Mouse (Mus musculus) right cerebral cortex, postnatal 36 days (tissue): ENCODE results near the gene Acbd5.
"Not testable (repeated sequence)": the region's sequence is repeated elsewhere in the genome, so short reads cannot be mapped to it uniquely, and the experiment has no call there.

Experiments
- DNase-seq, 2 experiments: peaks; one replicate each; pipeline ENCODE4 v3.0.0; 2022; ENCODE audit warnings: low spot score in 2 of 2, mixed read lengths in 1 of 2

Acbd5 gene

GRCm38 (mm10) chr2:23067552-23068369, at the start of gene Acbd5:
TSS of gene Acbd5 (plus strand) at chr2:23068167.
- DNase-seq: peak; percentile 95 to 97

GRCm38 (mm10) chr2:23019170-23019569, 48.8 kb upstream of the Acbd5 start:
- no peak for DNase-seq

- no peak for DNase-seq
These were observed 46.6 kb upstream of the Acbd5 start for GRCm38 (mm10) chr2:23021320-23021719.

GRCm38 (mm10) chr2:23021721-23022120, 46.2 kb upstream of the Acbd5 start:
- no peak for DNase-seq

- no peak for DNase-seq
These were observed 44.9 kb upstream of the Acbd5 start for GRCm38 (mm10) chr2:23023023-23023422.

GRCm38 (mm10) chr2:23023714-23024282, 44.2 kb upstream of the Acbd5 start:
- DNase-seq: no peak

GRCm38 (mm10) chr2:23026379-23026778, 41.6 kb upstream of the Acbd5 start:
- DNase-seq: no peak

GRCm38 (mm10) chr2:23028826-23029225, 39.1 kb upstream of the Acbd5 start:
- DNase-seq: no peak

GRCm38 (mm10) chr2:23030631-23031030, 37.3 kb upstream of the Acbd5 start:
- DNase-seq: no peak

- DNase-seq: peak in 1 of 2 experiments; percentile 5
These were observed 33.1 kb upstream of the Acbd5 start for GRCm38 (mm10) chr2:23034692-23035435.

GRCm38 (mm10) chr2:23035467-23035866, 32.5 kb upstream of the Acbd5 start:
- no peak for DNase-seq

GRCm38 (mm10) chr2:23039082-23040000, 28.6 kb upstream of the Acbd5 start:
- peak; percentile 9 to 32 for DNase-seq

- peak; percentile 91 to 94 for DNase-seq
These were observed 27.8 kb upstream of the Acbd5 start, which contains the start of gene Abi1 for GRCm38 (mm10) chr2:23040001-23040646. TSS of gene Abi1 (minus strand) at chr2:23040241.

GRCm38 (mm10) chr2:23040690-23041089, 27.3 kb upstream of the Acbd5 start:
- not testable (repeated sequence) for DNase-seq

GRCm38 (mm10) chr2:23041457-23041856, 26.5 kb upstream of the Acbd5 start:
- no peak for DNase-seq

GRCm38 (mm10) chr2:23042189-23042588, 25.8 kb upstream of the Acbd5 start:
- no peak for DNase-seq

- DNase-seq: no peak
These were observed 22.3 kb upstream of the Acbd5 start for GRCm38 (mm10) chr2:23045703-23046102.

- DNase-seq: no peak
These were observed 20.0 kb upstream of the Acbd5 start for GRCm38 (mm10) chr2:23048006-23048405.

- peak; percentile 8 to 24 for DNase-seq
These were observed 16.1 kb upstream of the Acbd5 start for GRCm38 (mm10) chr2:23051890-23052289.

- no peak for DNase-seq
These were observed 15.4 kb upstream of the Acbd5 start for GRCm38 (mm10) chr2:23052523-23052922.

GRCm38 (mm10) chr2:23068370-23068737, 387 bp downstream of the Acbd5 start:
- no peak for DNase-seq
